Mouse (Mus musculus): ENCODE measurements around the gene Kcnh4. TPM values are rescaled to one million over a fixed set of nuclear protein-coding genes. Genes with fewer than 3 reads are reported as not detected.

The Kcnh4 gene
- total RNA-seq, 2 experiments from 2014 or later, result 17.2 to 18.4 TPM

- no peak for TF ChIP-seq CTCF (IDR thresholded peaks at IDR 0.05)
- H3K27ac ChIP-seq, result no peak overlapping the region
- intact Hi-C loops (cut with DNase I), result no loop called here
- DNase-seq (ENCODE audit: extremely low spot score in 1 of 2, low spot score in 2 of 2), result no peak
- no peak overlapping the region for H3K4me3 ChIP-seq
Observed at GRCm38 (mm10) chr11:100741348-100741747, 18.4 kb downstream of the Kcnh4 start.

- TF ChIP-seq CTCF (IDR thresholded peaks at IDR 0.05), result no peak
- no peak for DNase-seq (ENCODE audit: extremely low spot score in 1 of 2, low spot score in 2 of 2)
- H3K4me3 ChIP-seq, result peak overlapping the region; percentile 97
- intact Hi-C loops (cut with DNase I), result no loop called here
- H3K27ac ChIP-seq, result peak overlapping the region; percentile 81
Observed at GRCm38 (mm10) chr11:100738749-100739148, 21.0 kb downstream of the Kcnh4 start.

DNA sequence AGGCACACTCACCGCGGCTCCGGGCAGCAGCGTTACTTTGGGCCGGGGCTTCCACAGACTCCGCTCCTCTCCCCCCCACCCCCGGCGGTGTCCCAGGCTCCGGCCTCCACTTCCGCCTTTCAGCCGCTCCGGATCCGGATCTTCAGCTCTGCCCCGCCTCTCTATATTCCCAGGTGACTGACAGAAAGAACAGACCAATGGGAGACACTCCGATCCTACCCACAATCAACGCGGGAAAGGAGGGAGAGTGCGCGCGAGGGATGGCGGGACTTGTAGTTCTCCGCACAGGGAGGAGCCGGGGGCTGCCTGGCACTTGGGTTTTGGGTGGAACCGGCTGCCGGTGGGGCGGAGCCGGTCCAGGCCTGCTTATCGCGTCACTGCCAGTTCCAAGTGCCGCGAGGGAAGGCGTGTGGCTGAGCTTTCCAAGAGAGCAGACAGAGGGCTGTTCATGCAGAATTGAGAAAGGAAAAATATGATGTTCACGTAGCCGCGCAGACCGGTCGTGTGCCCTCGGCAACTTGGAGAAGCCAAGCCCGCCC lies 21.6 kb downstream of the Kcnh4 start, which contains the start of gene Rab5c:
Gene Rab5c, minus strand, starts transcription at position 150 of the 539 bp plus-strand sequence.
- intact Hi-C loops (cut with DNase I), result no loop called here
- DNase-seq (ENCODE audit: extremely low spot score in 1 of 2, low spot score in 2 of 2), result peak; percentile 98 to 99
- peak within 1 kb of the TSS; percentile 97 for H3K4me3 ChIP-seq
- peak within 1 kb of the TSS; percentile 88 for H3K27ac ChIP-seq
- peak; percentile 5; the same call in 1 of the 2 replicates for TF ChIP-seq CTCF (IDR thresholded peaks at IDR 0.05)

- peak overlapping the region; percentile 88 for H3K27ac ChIP-seq
- intact Hi-C loops (cut with DNase I), result loop anchor here (2.0 kb wide), 1 partner anchor 16 kb away; no protein-coding TSS in a partner anchor
- no peak for DNase-seq (ENCODE audit: extremely low spot score in 1 of 2, low spot score in 2 of 2)
- H3K4me3 ChIP-seq, result peak overlapping the region; percentile 97
- TF ChIP-seq CTCF (IDR thresholded peaks at IDR 0.05), result no peak
Observed at GRCm38 (mm10) chr11:100737105-100737733, 22.5 kb downstream of the Kcnh4 start.

- intact Hi-C loops (cut with DNase I), result loop anchor here (2.0 kb wide), 1 partner anchor 16 kb away; no protein-coding TSS in a partner anchor
- H3K27ac ChIP-seq, result no peak overlapping the region
- no peak for TF ChIP-seq CTCF (IDR thresholded peaks at IDR 0.05)
- no peak for DNase-seq (ENCODE audit: extremely low spot score in 1 of 2, low spot score in 2 of 2)
- peak overlapping the region; percentile 97; the same call in 1 of the 2 replicates for H3K4me3 ChIP-seq
Observed at GRCm38 (mm10) chr11:100736746-100737080, 23.0 kb downstream of the Kcnh4 start.

DNA sequence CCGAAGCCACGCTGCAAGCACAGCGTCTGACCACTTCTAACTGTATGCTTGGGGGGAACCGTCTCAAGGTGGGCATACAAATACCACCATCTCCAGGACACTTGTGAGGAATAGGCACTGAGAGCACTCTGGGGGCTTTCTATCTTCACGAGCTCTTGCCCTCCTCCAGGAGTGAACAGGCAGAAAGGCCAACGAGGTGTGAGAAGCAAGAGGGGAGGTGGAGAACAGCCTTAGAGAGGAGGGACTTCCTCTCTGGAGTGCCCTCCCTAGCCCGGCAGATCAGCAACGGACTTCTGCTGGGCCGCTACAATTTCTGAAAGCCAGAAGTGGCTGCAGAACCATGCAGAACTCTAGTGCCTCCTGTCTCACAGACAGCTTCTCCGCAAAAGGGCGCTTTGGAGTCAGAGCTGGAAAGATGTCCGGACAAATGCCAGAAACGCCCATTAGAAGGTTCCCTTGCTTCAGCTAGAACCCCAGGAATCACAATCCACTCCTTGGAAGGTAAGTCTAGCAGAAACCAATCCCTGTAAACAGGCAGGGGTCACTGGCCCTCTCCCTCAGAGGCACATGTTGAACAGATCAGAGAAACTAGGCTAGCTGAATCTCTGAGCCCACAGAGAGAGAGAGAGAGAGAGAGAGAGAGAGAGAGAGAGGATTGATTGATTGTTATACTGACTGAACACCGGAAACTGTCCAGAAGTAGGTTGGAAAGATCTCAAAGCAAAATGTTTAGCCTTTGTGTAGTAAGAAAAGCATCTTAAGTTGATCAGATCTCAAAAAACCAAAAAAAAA lies 23.6 kb downstream of the Kcnh4 start:
- no peak overlapping the region for H3K4me3 ChIP-seq
- H3K27ac ChIP-seq, result no peak overlapping the region
- intact Hi-C loops (cut with DNase I), result loop anchor here (2.0 kb wide), 1 partner anchor 15 kb away; no protein-coding TSS in a partner anchor
- TF ChIP-seq CTCF (IDR thresholded peaks at IDR 0.05), result no peak
- DNase-seq (ENCODE audit: extremely low spot score in 1 of 2, low spot score in 2 of 2), result no peak

- H3K4me3 ChIP-seq, result no peak overlapping the region
- no peak overlapping the region for H3K27ac ChIP-seq
- no peak for TF ChIP-seq CTCF (IDR thresholded peaks at IDR 0.05)
- intact Hi-C loops (cut with DNase I), result no loop called here
- no peak for DNase-seq (ENCODE audit: extremely low spot score in 1 of 2, low spot score in 2 of 2)
Observed at GRCm38 (mm10) chr11:100735134-100735865, 24.4 kb downstream of the Kcnh4 start.

GRCm38 (mm10) chr11:100730477-100731205 lies 29.1 kb downstream of the Kcnh4 start:
- intact Hi-C loops (cut with DNase I), result no loop called here
- H3K4me3 ChIP-seq, result no peak overlapping the region

GRCm38 (mm10) chr11:100729976-100730375 lies 29.8 kb downstream of the Kcnh4 start:
- Histone ChIP-seq H3K4me3 (no peak overlapping the region), H3K27ac (no peak overlapping the region)
- DNase-seq (ENCODE audit: extremely low spot score in 1 of 2, low spot score in 2 of 2), result no peak
- intact Hi-C loops (cut with DNase I), result no loop called here
- no peak for TF ChIP-seq CTCF (IDR thresholded peaks at IDR 0.05)

More at GRCm38 (mm10) chr11:100730477-100731205, 29.1 kb downstream of the Kcnh4 start:
- H3K27ac ChIP-seq, result no peak overlapping the region
- TF ChIP-seq CTCF (IDR thresholded peaks at IDR 0.05), result no peak
- no peak for DNase-seq (ENCODE audit: extremely low spot score in 1 of 2, low spot score in 2 of 2)

DNA sequence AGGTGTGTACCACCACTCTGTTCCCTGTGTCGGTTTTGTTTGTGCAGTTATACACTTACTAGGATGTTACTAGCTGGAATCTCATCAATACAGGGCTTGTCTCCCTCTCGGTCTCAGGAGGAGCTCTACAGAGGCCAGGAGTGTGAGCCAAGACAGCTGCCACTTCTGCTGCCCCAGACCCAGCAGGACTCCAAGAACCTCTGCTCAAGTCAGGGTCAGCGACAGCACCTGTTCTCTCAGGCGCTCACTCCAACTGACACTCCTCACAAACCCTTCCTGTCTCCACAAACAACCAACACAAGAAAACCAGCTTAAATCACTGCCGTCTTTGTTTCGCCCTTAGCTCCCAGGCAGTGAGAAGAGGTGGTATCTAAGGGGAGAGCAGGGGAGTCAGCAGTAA lies 31.1 kb downstream of the Kcnh4 start:
- no peak overlapping the region for H3K4me3 ChIP-seq
- TF ChIP-seq CTCF (IDR thresholded peaks at IDR 0.05), result no peak
- intact Hi-C loops (cut with DNase I), result no loop called here
- no peak overlapping the region for H3K27ac ChIP-seq
- no peak for DNase-seq (ENCODE audit: extremely low spot score in 1 of 2, low spot score in 2 of 2)

GRCm38 (mm10) chr11:100727201-100727600 lies 32.5 kb downstream of the Kcnh4 start:
- DNase-seq (ENCODE audit: extremely low spot score in 1 of 2, low spot score in 2 of 2), result no peak
- intact Hi-C loops (cut with DNase I), result no loop called here

More at GRCm38 (mm10) chr11:100727201-100727600, 32.5 kb downstream of the Kcnh4 start:
- Histone ChIP-seq H3K27ac (no peak overlapping the region), H3K4me3 (no peak overlapping the region)
- no peak for TF ChIP-seq CTCF (IDR thresholded peaks at IDR 0.05)
